29 mouse cellular contexts compared by ENCODE assay signal in the genomic region with DNA sequence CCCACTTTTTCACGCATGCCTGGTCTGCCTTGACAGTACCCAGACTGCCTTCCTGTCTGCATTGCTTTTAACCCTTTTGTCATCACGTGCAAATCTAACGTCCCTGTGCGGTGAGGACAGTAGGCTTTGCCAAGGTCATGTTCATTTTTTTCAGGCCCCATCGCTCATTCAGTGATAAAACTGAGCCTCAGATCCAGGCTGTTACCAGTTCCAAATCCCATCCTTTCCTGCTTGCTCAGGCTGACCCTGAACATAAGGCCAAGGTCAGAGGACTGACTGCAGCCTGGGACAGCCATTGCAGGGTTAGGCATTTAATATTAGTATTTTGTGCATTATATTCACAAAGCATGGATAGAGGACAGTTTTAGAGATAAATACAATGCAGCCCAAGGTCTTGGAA. TPM values are rescaled to one million over a fixed set of nuclear protein-coding genes. Genes with fewer than 3 reads are reported as not detected.
"Had no signal": no experiment of that assay in that cellular context is flagged by ENCODE, and none has a peak within 500 bp of the region (broad histone marks: within the 10 kb centered on the region; RNA-seq: fewer than 3 reads in every experiment).

No protein-coding gene starts in this region.

- H3K27ac ChIP-seq: kidney, postnatal 0 days; limb, embryonic 10.5 days; limb, embryonic 13.5 days; liver, embryonic 12.5 days; liver, embryonic 15.5 days; lung, embryonic 15.5 days; midbrain, embryonic 10.5 days; midbrain, embryonic 13.5 days; neural tube, embryonic 13.5 days had no signal

- H3K27me3 ChIP-seq: limb, embryonic 13.5 days; liver, embryonic 12.5 days; liver, embryonic 15.5 days; lung, embryonic 15.5 days; megakaryocyte, embryonic 14.5 days; midbrain, embryonic 13.5 days; neural tube, embryonic 13.5 days had no signal

- DNase-seq: kidney, postnatal 25 days; liver; lung, adult 18-20 months; lung, postnatal 10 days; lung, postnatal 36 days; thymus, adult 2 months; thymus, postnatal 14 days; thymus, postnatal 4 days had no signal

- H3K4me2 ChIP-seq: limb, embryonic 13.5 days; liver, embryonic 12.5 days; liver, embryonic 15.5 days; lung, embryonic 15.5 days; midbrain, embryonic 13.5 days; neural tube, embryonic 13.5 days had no signal

- H3K4me1 ChIP-seq: limb, embryonic 13.5 days; liver, embryonic 12.5 days; liver, embryonic 15.5 days; lung, embryonic 15.5 days; megakaryocyte, embryonic 14.5 days; neural tube, embryonic 13.5 days had no signal

- ATAC-seq: liver, embryonic 12.5 days; midbrain, embryonic 13.5 days; midbrain, embryonic 16.5 days had no signal

- H3K4me3 ChIP-seq: limb, embryonic 10.5 days; limb, embryonic 13.5 days; liver, embryonic 12.5 days; liver, embryonic 15.5 days; lung, embryonic 15.5 days; megakaryocyte, embryonic 14.5 days; midbrain, embryonic 10.5 days; midbrain, embryonic 13.5 days; myocyte; neural tube, embryonic 13.5 days had no signal

- H3K9ac ChIP-seq: limb, embryonic 13.5 days; liver, embryonic 12.5 days; liver, embryonic 15.5 days; lung, embryonic 15.5 days; midbrain, embryonic 13.5 days; neural tube, embryonic 13.5 days had no signal

- H3K9me3 ChIP-seq: limb, embryonic 10.5 days; limb, embryonic 13.5 days; liver, embryonic 12.5 days; liver, embryonic 15.5 days; lung, embryonic 15.5 days; midbrain, embryonic 10.5 days; midbrain, embryonic 13.5 days; neural tube, embryonic 13.5 days had no signal

- H3K36me3 ChIP-seq: limb, embryonic 10.5 days; limb, embryonic 13.5 days; liver, embryonic 12.5 days; liver, embryonic 15.5 days; lung, embryonic 15.5 days; midbrain, embryonic 10.5 days; midbrain, embryonic 13.5 days; neural tube, embryonic 13.5 days had no signal

RNA-seq across cellular contexts. Expression of a gene that starts 19.6 kb away (rescaled TPM):
- total RNA-seq: layer of hippocampus, adult 8-10 months; layer of hippocampus, postnatal 14 days; left cerebral cortex, postnatal 25 days; monocyte, adult 5-6 weeks had no signal
- polyA plus RNA-seq: kidney, embryonic 14.5 days; kidney, postnatal 0 days; large intestine, adult 2 months; limb, embryonic 10.5 days; liver, embryonic 12.5 days; liver, embryonic 15.5 days; midbrain, embryonic 10.5 days; midbrain, embryonic 13.5 days; midbrain, embryonic 16.5 days; myocyte; neural tube, embryonic 13.5 days; small intestine, adult 2 months; spleen, adult 2 months; testis, adult 2 months; thymus, adult 2 months had no signal
